Mouse (Mus musculus) CD8-positive naive resting alpha-beta T cell, adult 2 months (primary cell): ENCODE results near the gene Polr3gl.

ENCODE experiments used
- DNase-seq, 2 experiments: peaks; one replicate each; pipeline ENCODE4 v3.0.0; 2022; ENCODE audit warnings: low read depth in 2 of 2, low spot score in 2 of 2

The Polr3gl gene

DNA sequence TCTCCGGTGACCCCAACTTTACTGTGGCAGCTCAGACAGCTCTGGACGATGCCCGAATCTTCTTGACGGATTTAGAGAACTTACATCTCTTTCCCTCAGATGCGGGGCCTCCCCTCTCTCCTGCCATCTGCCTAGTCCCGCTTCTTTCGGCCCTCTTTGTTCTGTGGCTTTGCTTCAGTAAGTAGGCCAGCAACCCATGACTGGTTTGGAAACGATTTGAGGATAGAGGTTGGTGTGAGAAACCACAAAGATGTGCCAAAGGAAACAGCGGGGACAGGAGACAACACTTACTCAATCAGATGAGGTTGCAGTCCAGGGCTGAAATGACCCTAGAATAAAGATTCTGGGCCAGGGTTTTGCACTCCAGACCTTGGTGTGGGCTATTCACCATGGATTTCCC, 65.5 kb downstream of the Polr3gl start:
- DNase-seq = no peak
